Mouse (Mus musculus): ENCODE data around the gene Adss. TPM values are rescaled to one million over a fixed set of nuclear protein-coding genes. Genes with fewer than 3 reads are reported as not detected.

Adss gene
- polyA plus RNA-seq, 1 experiment, result 30.9 TPM

DNA sequence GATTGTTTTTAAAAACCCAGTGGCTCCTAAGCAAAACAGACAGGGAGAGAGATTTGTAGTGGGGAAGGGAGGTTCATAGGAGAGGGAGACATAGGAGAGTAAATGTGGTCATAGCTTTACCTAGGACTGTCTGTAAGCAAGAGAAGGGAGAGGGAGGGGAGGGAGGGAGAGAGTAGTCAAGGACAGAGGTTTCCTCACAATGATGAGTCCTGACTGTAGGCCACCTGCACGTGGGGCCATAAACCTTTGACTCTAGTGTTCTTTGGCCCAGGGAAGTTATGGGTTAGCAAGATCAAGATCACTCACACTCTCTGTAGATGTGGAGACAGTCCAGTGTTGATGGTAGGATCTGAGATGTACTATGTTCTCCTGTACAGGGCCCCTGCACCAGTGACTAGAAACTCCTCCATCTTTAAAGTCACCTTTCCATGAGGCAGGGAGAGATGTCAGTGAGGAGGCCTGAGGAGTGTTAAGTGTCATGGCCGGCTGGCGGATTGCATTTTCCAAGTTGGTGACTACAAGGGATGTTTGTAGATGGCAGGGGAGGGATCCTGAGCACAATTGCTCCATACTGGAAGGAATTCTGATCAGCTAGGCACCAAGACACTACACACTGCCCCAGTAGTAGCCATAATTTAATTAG is 68.3 kb downstream of the Adss start:
- H3K27ac ChIP-seq (ENCODE audit: insufficient read depth, low read depth, low read length), result peak overlapping the region; percentile 79
- 79% methylated on average over 3 of the region's 3 CpGs for WGBS

DNA sequence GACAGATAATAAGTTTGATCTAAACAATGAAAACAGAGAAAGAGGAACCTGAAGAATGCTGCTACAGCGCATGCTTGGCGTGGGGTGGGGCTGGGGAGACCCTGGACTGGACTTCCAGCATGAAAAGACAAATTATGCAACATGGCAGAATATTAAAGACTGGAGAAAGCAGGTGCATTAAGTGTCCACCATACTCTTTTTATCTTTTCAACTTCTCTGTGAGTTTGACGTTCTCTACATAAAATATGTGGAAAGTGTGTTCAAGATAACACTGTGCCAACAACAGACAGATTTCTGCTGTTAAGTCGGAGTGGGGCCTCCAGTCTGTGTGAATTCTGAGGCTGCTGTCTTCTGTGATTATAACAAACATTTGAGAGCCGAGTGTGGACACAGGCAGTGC is 69.4 kb downstream of the Adss start:
- WGBS, result 37% methylated on average over 5 of the region's 5 CpGs
- Histone ChIP-seq H3K27ac (ENCODE audit: insufficient read depth, low read depth, low read length) (no peak overlapping the region), H3K27me3 (ENCODE audit: control insufficient read depth, insufficient read depth, low read length) (no peaks in the 10 kb centered on the region), H3K4me3 (ENCODE audit: low read depth, low read length) (no peak overlapping the region), H3K4me1 (ENCODE audit: control insufficient read depth, insufficient read depth, insufficient read length, low read length) (peaks cover 19% of the 10 kb centered on the region; the same call in 1 of the 2 replicates), H3K36me3 (ENCODE audit: control insufficient read depth, insufficient read depth, low read length) (no peaks in the 10 kb centered on the region)
- no peak for TF ChIP-seq CTCF (IDR thresholded peaks at IDR 0.05; ENCODE audit: extremely low read depth, insufficient read length, insufficient replicate concordance, low read depth, low read length)
- no peak for TF ChIP-seq POLR2A (IDR thresholded peaks at IDR 0.05; ENCODE audit: low read depth, low read length)

More for the DNA sequence above, 68.3 kb downstream of the Adss start:
- H3K4me1 ChIP-seq (ENCODE audit: control insufficient read depth, insufficient read depth, insufficient read length, low read length), result peaks cover 19% of the 10 kb centered on the region; the same call in 1 of the 2 replicates
- no peaks in the 10 kb centered on the region for H3K27me3 ChIP-seq (ENCODE audit: control insufficient read depth, insufficient read depth, low read length)
- no peaks in the 10 kb centered on the region for H3K36me3 ChIP-seq (ENCODE audit: control insufficient read depth, insufficient read depth, low read length)
- H3K4me3 ChIP-seq (ENCODE audit: low read depth, low read length), result no peak overlapping the region
- TF ChIP-seq POLR2A (IDR thresholded peaks at IDR 0.05; ENCODE audit: low read depth, low read length) (no peak), CTCF (IDR thresholded peaks at IDR 0.05; ENCODE audit: extremely low read depth, insufficient read length, insufficient replicate concordance, low read depth, low read length) (no peak)

GRCm38 (mm10) chr1:177723786-177724185 is 72.5 kb downstream of the Adss start:
- TF ChIP-seq CTCF (IDR thresholded peaks at IDR 0.05; ENCODE audit: extremely low read depth, insufficient read length, insufficient replicate concordance, low read depth, low read length) (no peak), POLR2A (IDR thresholded peaks at IDR 0.05; ENCODE audit: low read depth, low read length) (no peak)
- H3K27ac ChIP-seq (ENCODE audit: insufficient read depth, low read depth, low read length), result no peak overlapping the region
- 69% methylated on average over 4 of the region's 4 CpGs for WGBS
- no peaks in the 10 kb centered on the region for H3K27me3 ChIP-seq (ENCODE audit: control insufficient read depth, insufficient read depth, low read length)
- H3K36me3 ChIP-seq (ENCODE audit: control insufficient read depth, insufficient read depth, low read length), result no peaks in the 10 kb centered on the region
- H3K4me3 ChIP-seq (ENCODE audit: low read depth, low read length), result no peak overlapping the region
- peaks cover 19% of the 10 kb centered on the region; the same call in 1 of the 2 replicates for H3K4me1 ChIP-seq (ENCODE audit: control insufficient read depth, insufficient read depth, insufficient read length, low read length)

- H3K36me3 ChIP-seq (ENCODE audit: control insufficient read depth, insufficient read depth, low read length), result no peaks in the 10 kb centered on the region
- H3K4me1 ChIP-seq (ENCODE audit: control insufficient read depth, insufficient read depth, insufficient read length, low read length), result peaks cover 2% of the 10 kb centered on the region; the same call in 1 of the 2 replicates
- no peak overlapping the region for H3K27ac ChIP-seq (ENCODE audit: insufficient read depth, low read depth, low read length)
- 79% methylated on average over 3 of the region's 3 CpGs for WGBS
- no peaks in the 10 kb centered on the region for H3K27me3 ChIP-seq (ENCODE audit: control insufficient read depth, insufficient read depth, low read length)
- TF ChIP-seq CTCF (IDR thresholded peaks at IDR 0.05; ENCODE audit: extremely low read depth, insufficient read length, insufficient replicate concordance, low read depth, low read length) (no peak), POLR2A (IDR thresholded peaks at IDR 0.05; ENCODE audit: low read depth, low read length) (no peak)
- H3K4me3 ChIP-seq (ENCODE audit: low read depth, low read length), result no peak overlapping the region
These were observed 77.3 kb downstream of the Adss start for GRCm38 (mm10) chr1:177719029-177719427.

- Histone ChIP-seq H3K27ac (ENCODE audit: insufficient read depth, low read depth, low read length) (no peak overlapping the region), H3K36me3 (ENCODE audit: control insufficient read depth, insufficient read depth, low read length) (no peaks in the 10 kb centered on the region), H3K4me3 (ENCODE audit: low read depth, low read length) (no peak overlapping the region), H3K27me3 (ENCODE audit: control insufficient read depth, insufficient read depth, low read length) (no peaks in the 10 kb centered on the region), H3K4me1 (ENCODE audit: control insufficient read depth, insufficient read depth, insufficient read length, low read length) (peaks cover 2% of the 10 kb centered on the region; the same call in 1 of the 2 replicates)
- WGBS, result 79% methylated on average over 11 of the region's 11 CpGs
- no peak for TF ChIP-seq POLR2A (IDR thresholded peaks at IDR 0.05; ENCODE audit: low read depth, low read length)
- TF ChIP-seq CTCF (IDR thresholded peaks at IDR 0.05; ENCODE audit: extremely low read depth, insufficient read length, insufficient replicate concordance, low read depth, low read length), result no peak
These were observed 77.8 kb downstream of the Adss start for GRCm38 (mm10) chr1:177718340-177719028.

DNA sequence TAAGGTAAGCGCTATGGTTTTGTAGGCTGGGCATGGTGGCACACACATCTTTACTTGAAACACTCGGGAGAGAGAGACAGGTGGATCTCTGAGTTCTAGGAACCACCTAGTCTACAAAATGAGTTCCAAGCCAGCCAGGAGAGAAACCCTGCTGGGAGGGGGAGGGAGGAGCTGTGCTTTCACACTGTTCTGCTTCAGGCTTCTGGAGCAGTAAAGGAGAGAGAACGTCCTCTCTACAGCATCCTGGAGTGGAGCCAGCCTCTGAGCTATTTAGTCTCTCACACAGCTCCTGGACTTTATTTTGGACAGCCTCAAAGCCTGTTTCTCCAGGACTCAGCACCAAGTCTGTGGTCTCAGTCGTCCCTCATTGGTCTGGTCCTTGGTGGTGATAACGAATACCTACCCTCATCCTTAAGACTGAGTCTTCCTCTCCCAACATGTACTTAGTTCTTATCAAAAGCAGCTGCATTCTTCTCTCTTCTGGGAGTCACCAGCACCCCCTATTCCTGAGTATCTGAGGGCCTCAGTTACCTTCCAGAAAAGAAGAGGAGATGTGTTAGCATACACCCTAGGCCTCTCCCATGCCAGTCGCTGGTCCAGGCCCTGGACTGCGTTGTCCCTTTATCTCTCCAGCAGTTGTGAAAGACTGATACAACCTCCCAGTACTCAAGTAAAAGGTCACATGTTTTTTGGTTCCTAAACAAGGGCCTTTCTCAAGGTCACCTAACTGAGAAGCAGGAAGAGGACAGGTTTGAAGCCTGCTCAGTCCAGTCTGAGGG is 79.1 kb downstream of the Adss start:
- Histone ChIP-seq H3K27me3 (ENCODE audit: control insufficient read depth, insufficient read depth, low read length) (no peaks in the 10 kb centered on the region), H3K4me1 (ENCODE audit: control insufficient read depth, insufficient read depth, insufficient read length, low read length) (peaks cover 4% of the 10 kb centered on the region; the same call in 1 of the 2 replicates), H3K27ac (ENCODE audit: insufficient read depth, low read depth, low read length) (no peak overlapping the region), H3K4me3 (ENCODE audit: low read depth, low read length) (no peak overlapping the region), H3K36me3 (ENCODE audit: control insufficient read depth, insufficient read depth, low read length) (no peaks in the 10 kb centered on the region)
- 69% methylated on average over 7 of the region's 7 CpGs for WGBS
- TF ChIP-seq POLR2A (IDR thresholded peaks at IDR 0.05; ENCODE audit: low read depth, low read length), result no peak

DNA sequence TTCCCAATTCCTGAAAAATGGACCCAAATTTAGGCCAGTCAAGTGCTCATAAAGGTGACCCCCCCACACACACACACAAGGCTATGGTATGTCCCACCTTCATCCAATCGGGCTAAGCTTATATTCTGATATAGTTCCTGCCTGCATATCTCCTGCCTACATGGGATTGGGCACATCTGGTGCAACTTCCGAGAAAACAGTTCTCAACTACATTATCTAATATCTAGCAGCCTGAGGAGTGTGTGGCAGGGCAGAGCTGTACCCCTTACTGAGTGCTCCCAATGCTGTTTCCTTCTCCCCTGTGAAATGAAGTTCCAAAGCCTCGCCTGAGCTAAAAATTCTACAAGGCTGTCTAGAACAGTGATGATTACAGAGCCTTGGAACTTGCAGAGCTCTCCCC is 79.9 kb downstream of the Adss start:
- peaks cover 7% of the 10 kb centered on the region; the same call in 1 of the 2 replicates for H3K4me1 ChIP-seq (ENCODE audit: control insufficient read depth, insufficient read depth, insufficient read length, low read length)

More for the DNA sequence above, 79.9 kb downstream of the Adss start:
- no peaks in the 10 kb centered on the region for H3K27me3 ChIP-seq (ENCODE audit: control insufficient read depth, insufficient read depth, low read length)
- no peak overlapping the region for H3K27ac ChIP-seq (ENCODE audit: insufficient read depth, low read depth, low read length)
- H3K36me3 ChIP-seq (ENCODE audit: control insufficient read depth, insufficient read depth, low read length), result no peaks in the 10 kb centered on the region
- H3K4me3 ChIP-seq (ENCODE audit: low read depth, low read length), result no peak overlapping the region
- TF ChIP-seq CTCF (IDR thresholded peaks at IDR 0.05; ENCODE audit: extremely low read depth, insufficient read length, insufficient replicate concordance, low read depth, low read length), result no peak
- TF ChIP-seq POLR2A (IDR thresholded peaks at IDR 0.05; ENCODE audit: low read depth, low read length), result no peak
- WGBS, result 78% methylated on average over 3 of the region's 3 CpGs
